Mouse (Mus musculus): ENCODE data around the gene P2ry2. TPM values are rescaled to one million over a fixed set of nuclear protein-coding genes. Genes with fewer than 3 reads are reported as not detected.

Gene P2ry2
- polyA plus RNA-seq, 1 experiment from 2014 or later: 0.16 TPM

DNA sequence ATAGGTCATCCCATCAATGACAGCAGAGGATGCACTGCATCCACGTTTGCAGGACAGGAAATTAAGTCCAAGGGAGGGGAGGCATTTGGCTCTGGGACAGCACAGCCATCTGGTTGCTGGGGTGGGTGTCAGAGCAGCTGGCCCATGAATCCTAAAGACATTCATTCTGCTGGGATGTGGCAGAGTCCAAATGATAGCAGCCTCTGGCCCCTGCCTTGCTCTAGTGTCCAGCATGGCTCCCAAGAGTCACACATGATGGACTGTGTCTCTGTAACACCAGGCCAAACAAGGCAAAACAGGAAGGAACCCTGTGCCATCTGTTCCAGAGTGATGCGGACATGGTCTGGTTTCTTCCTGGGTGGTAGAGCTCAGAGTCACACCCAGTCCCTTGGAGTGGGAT, 60.8 kb downstream of the P2ry2 start:
- no peak overlapping the region for H3K9ac ChIP-seq (replicated peaks; ENCODE audit: low read length)
- no peaks in the 10 kb centered on the region for H3K36me3 ChIP-seq (ENCODE audit: control insufficient read depth, insufficient read depth, low read length)
- H3K27me3 ChIP-seq (ENCODE audit: control insufficient read depth, insufficient read depth, low read length): no peaks in the 10 kb centered on the region
- 70% methylated on average over 2 of the region's 2 CpGs for WGBS
- no peak overlapping the region for H3K27ac ChIP-seq (replicated peaks; ENCODE audit: low read depth, low read length)
- DNase-seq (no peak), ATAC-seq (ENCODE audit: low FRiP score, low TSS enrichment) (no peak)
- no peak overlapping the region for H3K4me2 ChIP-seq (ENCODE audit: low read length)
- no peak overlapping the region for H3K4me3 ChIP-seq (replicated peaks; ENCODE audit: low read depth, low read length)
- no peaks in the 10 kb centered on the region for H3K9me3 ChIP-seq (ENCODE audit: control insufficient read depth, low read length)
- no peaks in the 10 kb centered on the region for H3K4me1 ChIP-seq (ENCODE audit: control insufficient read depth, insufficient read depth, low read length)

DNA sequence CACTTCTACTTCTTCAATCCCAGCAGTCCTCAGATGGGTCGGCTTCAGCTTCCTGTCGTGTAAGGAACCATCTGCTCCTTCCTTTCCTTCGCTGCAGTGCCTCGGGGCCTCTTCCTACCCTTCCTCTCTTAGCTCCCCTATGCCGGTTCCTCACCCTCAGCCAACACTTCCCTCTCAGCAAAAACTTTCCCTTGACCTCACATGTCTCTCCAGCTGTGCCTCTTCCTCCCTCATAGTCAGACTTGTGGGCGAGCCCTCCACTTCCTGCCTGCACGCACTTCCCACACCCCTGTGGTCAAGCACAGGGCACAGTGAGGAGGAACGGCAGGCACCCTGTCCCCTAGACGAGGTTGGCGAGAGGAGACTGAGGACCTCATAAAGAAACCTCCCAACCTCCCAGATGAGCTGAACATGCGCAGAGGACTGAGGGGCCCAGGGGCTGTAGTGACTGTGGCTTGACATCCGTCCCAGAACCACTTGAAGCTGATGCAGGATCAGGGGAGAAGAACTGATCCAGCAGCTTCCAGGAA, 62.1 kb downstream of the P2ry2 start:
- Histone ChIP-seq H3K4me2 (ENCODE audit: low read length) (no peak overlapping the region), H3K4me3 (replicated peaks; ENCODE audit: low read depth, low read length) (no peak overlapping the region), H3K9me3 (ENCODE audit: control insufficient read depth, low read length) (no peaks in the 10 kb centered on the region), H3K4me1 (ENCODE audit: control insufficient read depth, insufficient read depth, low read length) (no peaks in the 10 kb centered on the region), H3K36me3 (ENCODE audit: control insufficient read depth, insufficient read depth, low read length) (no peaks in the 10 kb centered on the region), H3K27ac (replicated peaks; ENCODE audit: low read depth, low read length) (no peak overlapping the region), H3K9ac (replicated peaks; ENCODE audit: low read length) (no peak overlapping the region), H3K27me3 (ENCODE audit: control insufficient read depth, insufficient read depth, low read length) (no peaks in the 10 kb centered on the region)
- DNase-seq: no peak
- no peak for ATAC-seq (ENCODE audit: low FRiP score, low TSS enrichment)
- 80% methylated on average over 12 of the region's 12 CpGs for WGBS

- DNase-seq (no peak), ATAC-seq (ENCODE audit: low FRiP score, low TSS enrichment) (no peak)
- H3K9me3 ChIP-seq (ENCODE audit: control insufficient read depth, low read length): no peaks in the 10 kb centered on the region
- H3K36me3 ChIP-seq (ENCODE audit: control insufficient read depth, insufficient read depth, low read length): no peaks in the 10 kb centered on the region
- WGBS: 55% methylated on average over 5 of the region's 5 CpGs
- no peak overlapping the region for H3K4me2 ChIP-seq (ENCODE audit: low read length)
- no peak overlapping the region for H3K9ac ChIP-seq (replicated peaks; ENCODE audit: low read length)
- no peaks in the 10 kb centered on the region for H3K27me3 ChIP-seq (ENCODE audit: control insufficient read depth, insufficient read depth, low read length)
- H3K27ac ChIP-seq (replicated peaks; ENCODE audit: low read depth, low read length): no peak overlapping the region
- no peaks in the 10 kb centered on the region for H3K4me1 ChIP-seq (ENCODE audit: control insufficient read depth, insufficient read depth, low read length)
- no peak overlapping the region for H3K4me3 ChIP-seq (replicated peaks; ENCODE audit: low read depth, low read length)
Observed at GRCm38 (mm10) chr7:100950031-100950430, 62.6 kb downstream of the P2ry2 start.

Other genes with a start within 250 kb of the P2ry2 start
- gene Relt, start 149.4 kb downstream of the P2ry2 start, polyA plus RNA-seq (2014; fragmentation: Nextera tagmentation; extraction: Ambion mirVana): 3.9 and 4.5 TPM in 2 replicates
- gene Arhgef17, start 80.8 kb downstream of the P2ry2 start, polyA plus RNA-seq (2014; fragmentation: Nextera tagmentation; extraction: Ambion mirVana): 12.1 and 13.2 TPM in 2 replicates
- gene P2ry6, start 38.2 kb downstream of the P2ry2 start, polyA plus RNA-seq (2014; fragmentation: Nextera tagmentation; extraction: Ambion mirVana): 1.8 and 2.7 TPM in 2 replicates
- 38.6 and 50.5 TPM in 2 replicates for gene Fchsd2, start 80.0 kb upstream of the P2ry2 start, polyA plus RNA-seq (2014; fragmentation: Nextera tagmentation; extraction: Ambion mirVana)